Mouse (Mus musculus) brain, embryonic 14.5 days (tissue): ENCODE data around the gene Pla2g7. TPM values are rescaled to one million over a fixed set of nuclear protein-coding genes. Genes with fewer than 3 reads are reported as not detected.
A peak's percentile ranks its signal among the peaks of the same experiment; 100 is the strongest.

Source experiments
- DNase-seq: peaks from one replicate; pipeline ENCODE4 v3.0.0-alpha.2; 2011; ENCODE audit warnings: low read depth
- CTCF ChIP-seq: fragments of 200-500 bp; IDR thresholded peaks from 2 replicates; pipeline ENCODE4 v1.5.1; 2012; ENCODE audit warnings: inconsistent platforms, mild to moderate bottlenecking, moderate library complexity, borderline replicate concordance; ENCODE audit not compliant: insufficient read depth, insufficient read length; ENCODE audit errors: extremely low read depth
- POLR2A ChIP-seq: fragments of 200-500 bp; IDR thresholded peaks from 2 replicates; pipeline ENCODE4 v1.6.1; 2012; ENCODE audit warnings: mild to moderate bottlenecking, inconsistent platforms, borderline replicate concordance; ENCODE audit not compliant: poor library complexity, insufficient read depth, insufficient read length, severe bottlenecking; ENCODE audit errors: extremely low read depth
- polyA plus RNA-seq: library from polyadenylated mRNA; depleted of rRNA; stranded (reverse); fragments of >200 nt; gene quantifications from 2 replicates; pipeline ENCODE4 v1.2.3, GENCODE M21; 2012

Pla2g7 gene
- polyA plus RNA-seq, 1 experiment: 16.5 TPM

GRCm38 (mm10) chr17:43554516-43555403 is 13.1 kb upstream of the Pla2g7 start:
- no peak for TF ChIP-seq CTCF
- no peak for TF ChIP-seq POLR2A
- DNase-seq: no peak

- TF ChIP-seq CTCF: no peak
- TF ChIP-seq POLR2A: no peak
- DNase-seq: no peak
Observed at GRCm38 (mm10) chr17:43557104-43557503, 10.8 kb upstream of the Pla2g7 start.

GRCm38 (mm10) chr17:43557541-43558090 is 10.3 kb upstream of the Pla2g7 start:
- TF ChIP-seq CTCF: no peak
- no peak for TF ChIP-seq POLR2A
- DNase-seq: peak; percentile 74

- TF ChIP-seq CTCF: no peak
- TF ChIP-seq POLR2A: no peak
- no peak for DNase-seq
Observed at GRCm38 (mm10) chr17:43558678-43559077, 9.2 kb upstream of the Pla2g7 start.

- no peak for DNase-seq
- no peak for TF ChIP-seq POLR2A
- TF ChIP-seq CTCF: no peak
Observed at GRCm38 (mm10) chr17:43563192-43563987, 4.5 kb upstream of the Pla2g7 start.

DNA sequence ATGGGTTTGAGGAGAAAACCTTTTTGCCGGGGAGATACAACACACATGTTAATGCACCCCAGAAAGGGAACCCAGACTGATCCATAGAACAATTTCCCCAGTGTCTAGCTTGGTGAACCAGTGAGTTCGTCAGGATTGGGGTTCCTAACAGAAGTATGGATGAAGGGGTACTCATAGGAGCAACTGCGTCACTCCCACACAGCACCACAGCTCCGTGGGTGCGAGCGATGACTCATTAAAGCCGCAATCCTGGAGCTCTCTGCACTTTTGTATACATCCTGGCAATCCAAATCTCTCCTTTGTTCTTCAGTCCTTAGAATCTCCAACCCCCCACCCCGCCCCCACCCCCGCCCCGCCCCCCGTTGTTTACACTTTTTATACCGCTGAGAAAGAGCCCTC is 306 bp upstream of the Pla2g7 start:
- DNase-seq: peak; percentile 35
- TF ChIP-seq POLR2A (no peak), CTCF (no peak)

- no peak for DNase-seq
- no peak for TF ChIP-seq CTCF
Observed at GRCm38 (mm10) chr17:43569287-43569686, 1.4 kb downstream of the Pla2g7 start.

GRCm38 (mm10) chr17:43573624-43574073 is 5.8 kb downstream of the Pla2g7 start:
- TF ChIP-seq CTCF (no peak), POLR2A (no peak)
- peak; percentile 53 for DNase-seq

- no peak for TF ChIP-seq POLR2A
- no peak for TF ChIP-seq CTCF
- DNase-seq: peak; percentile 12
Observed at GRCm38 (mm10) chr17:43580456-43580855, 12.6 kb downstream of the Pla2g7 start.

GRCm38 (mm10) chr17:43581012-43581467 is 13.1 kb downstream of the Pla2g7 start:
- TF ChIP-seq POLR2A: no peak
- no peak for TF ChIP-seq CTCF
- peak; percentile 66 for DNase-seq

DNA sequence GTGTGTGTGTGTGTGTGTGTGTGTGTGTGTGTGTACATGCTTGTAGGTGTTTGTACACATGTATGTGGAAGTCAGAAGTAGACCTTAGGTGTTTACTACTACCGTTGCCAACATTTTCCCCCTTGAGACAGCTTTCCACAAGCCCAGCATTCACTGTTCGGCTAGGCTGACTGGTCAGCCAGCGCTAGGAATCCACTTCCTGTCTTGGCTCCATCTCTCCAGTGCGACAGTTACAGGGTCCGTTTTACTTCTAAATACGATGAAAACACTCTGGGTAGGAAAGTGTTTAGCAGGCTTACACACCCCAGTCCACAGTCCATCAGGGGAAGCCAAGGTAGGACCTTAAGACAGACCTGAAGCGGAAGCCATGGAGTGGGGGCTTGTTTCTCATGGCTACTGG is 16.9 kb downstream of the Pla2g7 start:
- DNase-seq: no peak
- TF ChIP-seq CTCF (no peak), POLR2A (no peak)
